Mouse (Mus musculus) layer of hippocampus, adult 18-20 months (tissue): ENCODE results near the gene Apobr. TPM values are rescaled to one million over a fixed set of nuclear protein-coding genes. Genes with fewer than 3 reads are reported as not detected.

Experiments used
- DNase-seq, 2 experiments: peaks; one replicate each; pipeline ENCODE4 v3.0.0; 2022; ENCODE audit warnings: low spot score in 2 of 2
- total RNA-seq, 2 experiments: library from RNA; stranded (reverse); gene quantifications; 2 replicates each; pipeline ENCODE4 v1.2.3; 2021

The Apobr gene
- total RNA-seq, 2 experiments from 2014 or later = 0.62 to 0.94 TPM

DNA sequence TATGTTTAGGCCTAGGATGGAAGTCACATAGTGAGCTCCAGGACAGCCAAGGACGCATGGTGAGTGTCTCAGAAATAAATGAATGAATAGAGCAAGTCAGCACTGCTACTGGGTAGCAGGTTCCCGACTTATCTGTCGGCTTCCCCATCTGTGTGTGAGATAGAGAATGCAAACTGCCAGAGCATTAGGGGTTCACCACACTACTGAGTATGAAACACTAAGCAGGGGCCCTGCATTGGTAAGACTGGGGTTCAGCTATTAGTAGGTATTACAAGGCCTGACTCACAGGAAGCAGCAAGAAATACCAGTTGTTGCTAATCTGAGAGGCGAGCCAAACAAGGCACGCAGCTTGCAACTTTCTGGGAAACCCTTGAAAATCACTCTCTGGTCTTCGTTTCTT is 14.2 kb downstream of the Apobr start:
- no peak for DNase-seq

- DNase-seq = no peak
Observed at GRCm38 (mm10) chr7:126601896-126602295, 17.2 kb downstream of the Apobr start.

GRCm38 (mm10) chr7:126602650-126603049 is 17.9 kb downstream of the Apobr start:
- DNase-seq = no peak

DNA sequence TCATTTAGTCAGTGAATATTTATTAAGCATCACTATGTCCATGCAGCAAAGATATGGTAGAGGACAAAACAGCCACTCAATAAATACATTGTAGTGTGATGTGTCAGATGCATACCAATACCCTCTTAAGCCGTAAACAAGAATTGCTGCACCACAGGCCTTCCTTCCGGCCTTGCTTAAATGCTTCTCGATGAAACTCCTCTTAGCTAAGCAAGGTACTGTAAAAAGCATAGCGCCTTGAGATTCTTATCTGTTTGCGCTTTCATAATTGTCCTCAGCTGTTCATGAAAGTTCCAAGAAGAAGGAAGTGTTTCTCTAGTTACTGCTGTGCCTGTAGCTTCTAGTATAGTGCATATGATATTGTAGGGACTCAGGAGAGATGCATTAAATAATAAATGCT is 21.9 kb downstream of the Apobr start:
- no peak for DNase-seq

- no peak for DNase-seq
Observed at GRCm38 (mm10) chr7:126607064-126607463, 22.3 kb downstream of the Apobr start.

- no peak for DNase-seq
Observed at GRCm38 (mm10) chr7:126607796-126608195, 23.1 kb downstream of the Apobr start.

DNA sequence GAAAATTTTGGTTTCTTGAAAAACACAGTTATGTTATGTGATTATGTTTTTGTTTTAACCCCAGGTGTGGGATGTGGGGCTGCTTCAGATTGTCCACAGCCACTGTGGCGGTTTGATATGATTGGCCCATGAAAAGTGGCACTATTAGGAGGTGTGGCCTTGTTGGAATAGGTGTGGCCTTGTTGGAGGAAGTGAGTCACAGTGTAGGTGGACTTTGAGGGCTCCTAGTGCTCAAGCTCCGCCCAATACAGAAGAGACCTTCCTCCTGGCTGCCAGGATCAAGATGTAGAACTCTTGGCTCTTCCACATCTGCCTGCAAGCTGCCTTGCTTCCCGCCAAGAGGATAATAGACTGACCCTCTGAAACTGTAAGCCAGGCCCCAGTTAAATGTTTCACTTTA is 28.0 kb downstream of the Apobr start:
- DNase-seq = no peak

GRCm38 (mm10) chr7:126616707-126617106 is 32.0 kb downstream of the Apobr start:
- no peak for DNase-seq

GRCm38 (mm10) chr7:126619559-126620275 is 35.0 kb downstream of the Apobr start:
- no peak for DNase-seq

- no peak for DNase-seq
Observed at GRCm38 (mm10) chr7:126621452-126622359, 37.0 kb downstream of the Apobr start.

- DNase-seq = no peak
Observed at GRCm38 (mm10) chr7:126623381-126623780, 38.6 kb downstream of the Apobr start.

DNA sequence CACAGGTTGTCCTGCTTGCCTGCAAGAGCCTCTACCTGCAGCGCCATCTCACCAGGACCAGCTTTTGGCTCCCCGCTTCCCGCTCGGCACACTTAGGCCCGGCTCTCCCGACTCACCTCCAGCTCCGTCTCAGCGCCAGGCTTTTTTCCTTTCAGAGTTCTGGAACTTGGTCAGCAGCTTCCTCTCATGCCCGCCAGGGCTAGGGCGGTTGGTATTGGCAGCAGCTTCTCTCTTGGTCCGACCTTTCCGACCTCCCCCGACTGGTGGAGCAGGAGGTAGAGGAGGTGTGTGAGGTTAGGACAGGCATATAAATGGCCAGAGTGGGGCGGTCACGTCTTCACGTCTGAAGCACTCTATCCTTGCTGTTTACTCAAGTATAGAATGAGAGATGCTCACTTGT is 40.0 kb downstream of the Apobr start:
- no peak for DNase-seq

- peak; percentile 11 to 27 for DNase-seq
Observed at GRCm38 (mm10) chr7:126625369-126625768, 40.6 kb downstream of the Apobr start.

- DNase-seq = no peak
Observed at GRCm38 (mm10) chr7:126625807-126626600, 41.3 kb downstream of the Apobr start.

GRCm38 (mm10) chr7:126628111-126628510 is 43.4 kb downstream of the Apobr start:
- no peak for DNase-seq

DNA sequence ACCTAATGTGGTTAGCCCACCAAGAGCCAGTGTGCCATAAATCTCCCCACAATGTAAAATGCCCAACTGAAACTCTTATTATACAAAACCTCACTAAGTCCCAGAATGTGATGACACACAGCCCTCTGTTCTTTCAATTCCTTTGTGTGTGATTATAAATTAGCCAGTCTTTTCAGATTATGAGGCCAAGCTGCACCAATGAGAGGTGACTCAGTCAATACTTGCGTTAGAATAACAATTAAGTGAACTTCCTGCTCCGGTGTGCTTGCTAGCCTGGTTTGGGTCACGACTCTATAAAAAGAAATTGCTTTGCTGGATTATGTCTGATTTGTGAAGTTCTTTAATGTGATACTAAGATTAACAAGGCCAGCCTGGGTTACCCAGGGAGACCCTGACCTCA is 45.2 kb downstream of the Apobr start:
- no peak for DNase-seq

DNA sequence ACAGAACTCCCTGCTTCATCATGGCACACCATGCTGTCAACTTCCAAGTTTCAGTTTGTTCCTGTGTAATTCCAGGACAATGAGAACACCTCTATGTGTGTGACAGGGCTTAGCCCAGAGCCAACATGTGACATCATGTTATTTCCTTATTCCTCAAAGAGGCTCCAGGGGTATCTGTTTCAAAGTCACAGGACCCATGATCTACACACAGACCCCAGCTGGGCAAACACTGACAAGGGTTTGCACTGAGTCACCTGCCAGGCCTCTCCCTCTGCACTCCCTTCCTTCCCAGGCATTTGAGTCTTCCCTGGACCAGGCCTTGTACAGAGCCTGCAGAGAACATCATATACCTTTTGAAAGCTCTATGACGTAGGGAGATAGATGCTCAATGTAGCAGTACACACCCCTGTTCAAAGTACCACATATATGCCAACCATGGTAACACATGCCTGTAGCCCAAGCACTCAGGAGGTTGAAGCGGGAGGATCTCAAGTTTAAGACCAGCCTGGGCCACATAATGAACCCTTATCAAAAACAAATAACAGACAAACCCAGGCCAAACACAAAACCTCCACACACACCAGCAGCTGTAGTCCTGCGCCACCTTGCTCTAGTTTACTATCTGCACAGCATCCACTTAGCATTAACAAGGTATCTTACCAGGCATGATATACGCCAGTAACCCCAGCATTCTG is 46.2 kb downstream of the Apobr start, which contains the start of gene Nupr1:
Gene Nupr1, minus strand, starts transcription at position 38 of the 695 bp plus-strand sequence.
- DNase-seq = no peak

GRCm38 (mm10) chr7:126632478-126632877 is 47.7 kb downstream of the Apobr start:
- DNase-seq = no peak

DNA sequence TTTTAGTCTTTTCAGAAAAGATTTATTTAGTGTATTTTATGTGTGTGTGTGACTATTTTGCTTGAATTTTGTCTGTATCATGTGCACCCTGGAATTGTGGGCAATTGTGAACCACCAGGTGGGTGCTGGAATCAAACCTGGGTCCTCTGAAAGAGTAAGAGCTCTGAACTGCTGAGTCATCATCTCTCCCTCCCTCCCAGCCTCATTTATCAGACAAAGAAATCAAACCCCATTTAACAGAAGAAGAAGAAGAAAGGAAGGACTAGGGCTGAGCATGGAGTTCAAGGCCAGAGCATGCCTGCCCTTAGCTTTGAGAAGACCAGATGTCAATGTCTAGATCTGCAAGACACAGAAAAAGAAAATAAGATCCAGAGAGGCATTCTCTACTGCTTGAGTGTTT is 50.6 kb downstream of the Apobr start:
- DNase-seq = no peak

DNA sequence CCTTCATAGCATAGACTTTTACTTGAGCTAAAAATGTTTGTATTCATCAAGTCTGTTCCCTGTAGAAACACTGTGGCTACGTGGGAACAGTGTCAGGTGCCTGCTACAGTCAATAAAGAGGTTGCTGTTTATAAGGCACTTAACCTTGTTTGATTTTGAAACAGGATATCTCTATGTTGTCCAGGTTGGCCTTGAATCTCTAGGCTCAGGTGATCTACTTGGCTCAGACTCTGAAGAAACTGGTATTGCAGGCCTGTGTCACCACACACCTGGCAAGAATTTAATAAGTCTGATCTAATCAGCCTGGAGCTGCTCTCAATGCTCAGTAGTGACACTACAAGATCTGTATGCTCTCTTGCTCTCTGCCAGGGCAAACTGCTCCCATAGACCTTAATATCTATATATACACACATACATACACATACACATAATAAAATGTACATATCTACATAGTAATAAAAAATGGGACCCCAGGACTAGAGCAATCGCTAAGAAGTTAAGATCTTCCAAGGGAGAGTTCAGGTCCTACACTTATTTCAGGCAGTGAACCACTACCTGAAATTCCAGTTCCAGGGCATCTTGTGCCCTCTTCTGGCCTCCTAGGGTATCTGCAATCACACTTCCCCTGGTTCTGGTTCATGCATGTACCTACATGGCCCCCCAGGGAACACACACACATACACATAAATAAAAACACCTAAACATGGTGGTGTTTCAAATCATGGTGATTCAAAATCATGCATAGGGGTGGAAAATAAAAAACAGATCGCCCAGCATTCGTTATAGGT is 52.2 kb downstream of the Apobr start:
- peak in 1 of 2 experiments; percentile 48 for DNase-seq
